Mouse (Mus musculus): ENCODE results near the gene Tdp1. TPM values are rescaled to one million over a fixed set of nuclear protein-coding genes. Genes with fewer than 3 reads are reported as not detected.
"Not testable (repeated sequence)": the region's sequence is repeated elsewhere in the genome, so short reads cannot be mapped to it uniquely, and the experiment has no call there.

The Tdp1 gene
- polyA plus RNA-seq, 1 experiment, result 47.3 TPM

GRCm38 (mm10) chr12:99959930-99960329, 75.6 kb downstream of the Tdp1 start:
- peak; percentile 62 for DNase-seq (ENCODE audit: low read depth)
- TF ChIP-seq POLR2A (IDR thresholded peaks at IDR 0.05; ENCODE audit: borderline replicate concordance, extremely low read depth, insufficient read depth, insufficient read length, poor library complexity, severe bottlenecking) (no peak), CTCF (IDR thresholded peaks at IDR 0.05; ENCODE audit: borderline replicate concordance, extremely low read depth, insufficient read depth, insufficient read length) (no peak)

DNA sequence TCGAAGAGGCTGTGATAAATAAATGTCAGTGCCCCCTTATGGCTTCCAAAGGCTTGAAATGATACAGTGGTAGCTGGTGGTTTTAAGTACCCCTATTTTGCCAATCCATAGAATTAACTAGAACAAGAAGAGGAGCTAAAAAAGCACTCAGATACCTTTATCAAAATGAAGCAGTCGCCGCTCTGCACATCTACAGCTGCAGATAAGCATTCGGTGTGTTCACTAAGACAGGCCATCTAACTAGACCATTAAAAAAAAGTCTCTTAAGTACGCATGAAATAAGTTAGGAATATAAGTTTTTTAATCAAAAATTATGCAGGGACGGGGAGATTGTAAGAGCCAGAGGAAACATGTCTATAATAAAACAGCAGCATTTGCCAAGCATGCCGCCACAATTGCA, 76.4 kb downstream of the Tdp1 start:
- no peak for TF ChIP-seq POLR2A (IDR thresholded peaks at IDR 0.05; ENCODE audit: borderline replicate concordance, extremely low read depth, insufficient read depth, insufficient read length, poor library complexity, severe bottlenecking)
- TF ChIP-seq CTCF (IDR thresholded peaks at IDR 0.05; ENCODE audit: borderline replicate concordance, extremely low read depth, insufficient read depth, insufficient read length), result no peak
- DNase-seq (ENCODE audit: low read depth), result no peak

- TF ChIP-seq CTCF (IDR thresholded peaks at IDR 0.05; ENCODE audit: borderline replicate concordance, extremely low read depth, insufficient read depth, insufficient read length) (peak; percentile 87), POLR2A (IDR thresholded peaks at IDR 0.05; ENCODE audit: borderline replicate concordance, extremely low read depth, insufficient read depth, insufficient read length, poor library complexity, severe bottlenecking) (no peak)
- peak; percentile 82 for DNase-seq (ENCODE audit: low read depth)
Measured at GRCm38 (mm10) chr12:99964301-99965202, 80.2 kb downstream of the Tdp1 start, which contains the start of gene Kcnk13. Gene Kcnk13 (plus strand): TSS chr12:99964499.

DNA sequence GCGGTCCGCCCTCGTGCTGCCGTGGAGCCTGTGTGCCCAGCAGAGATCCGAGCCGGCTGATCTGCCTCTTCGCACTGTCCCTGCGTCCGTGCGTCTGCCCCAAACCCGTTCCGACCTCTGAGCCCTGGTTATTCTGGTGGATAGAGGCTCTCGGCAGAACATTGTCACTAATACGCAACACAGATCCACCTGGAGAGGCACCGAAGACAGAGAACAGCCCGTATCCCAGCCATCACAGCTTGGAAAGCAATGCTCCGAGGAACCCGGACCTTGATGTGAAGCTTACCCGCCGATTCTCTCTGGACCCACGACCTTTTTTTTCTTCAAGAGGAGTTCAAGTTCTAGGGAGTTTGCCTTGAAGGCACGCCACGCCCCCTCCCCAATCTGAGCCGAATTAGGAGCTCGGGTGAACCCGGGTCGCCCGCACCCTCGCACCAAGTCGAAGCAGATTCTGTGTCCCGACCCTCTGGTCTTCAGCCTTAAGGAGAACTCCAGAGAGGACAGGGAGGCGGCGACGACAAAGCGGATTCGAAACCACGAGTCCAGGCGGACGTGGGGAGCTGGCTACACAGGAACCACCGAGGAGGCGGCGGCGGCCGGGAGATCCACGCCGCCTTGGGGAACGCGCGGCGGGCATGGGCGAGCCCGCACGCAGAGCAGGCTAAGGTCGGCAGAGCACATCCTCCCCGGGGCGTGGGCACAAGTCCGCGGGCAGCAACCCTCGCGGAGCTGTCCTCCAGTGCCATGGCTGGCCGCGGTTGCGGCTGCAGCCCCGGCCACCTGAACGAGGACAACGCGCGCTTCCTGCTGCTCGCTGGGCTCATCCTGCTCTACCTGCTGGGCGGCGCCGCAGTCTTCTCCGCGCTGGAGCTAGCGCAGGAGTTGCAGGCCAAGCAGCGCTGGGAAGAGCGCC, 81.1 kb downstream of the Tdp1 start:
- no peak for TF ChIP-seq CTCF (IDR thresholded peaks at IDR 0.05; ENCODE audit: borderline replicate concordance, extremely low read depth, insufficient read depth, insufficient read length)
- DNase-seq (ENCODE audit: low read depth), result peak; percentile 46

DNA sequence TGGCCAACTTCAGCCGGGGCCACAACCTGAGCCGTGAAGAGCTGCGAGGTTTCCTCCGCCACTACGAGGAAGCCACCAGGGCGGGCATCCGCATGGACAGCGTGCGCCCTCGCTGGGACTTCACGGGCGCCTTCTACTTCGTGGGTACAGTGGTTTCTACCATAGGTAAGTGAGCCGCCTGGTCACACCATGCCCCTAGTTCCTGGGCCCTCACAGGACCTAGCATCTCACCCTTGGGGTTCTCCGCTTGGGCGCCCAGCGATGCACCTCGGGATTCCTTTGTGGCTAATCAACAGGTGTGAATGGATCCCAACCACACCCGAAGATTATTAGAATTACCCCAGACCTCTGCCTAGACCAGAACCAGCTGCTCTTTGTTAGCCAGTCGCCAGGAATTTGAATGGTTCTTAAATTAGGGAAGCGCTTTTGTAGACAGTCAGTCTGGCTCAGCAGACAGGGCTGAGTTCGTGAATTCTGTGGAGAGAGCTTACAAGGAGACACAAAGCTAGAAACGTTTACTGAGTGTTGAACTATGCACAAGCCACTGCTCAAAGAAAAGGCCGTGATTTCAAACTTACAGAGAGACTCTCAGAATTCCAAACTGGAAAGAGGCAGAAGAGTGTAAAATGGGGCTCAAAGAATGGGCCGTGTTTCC, 81.9 kb downstream of the Tdp1 start:
- peak; percentile 17 for DNase-seq (ENCODE audit: low read depth)

DNA sequence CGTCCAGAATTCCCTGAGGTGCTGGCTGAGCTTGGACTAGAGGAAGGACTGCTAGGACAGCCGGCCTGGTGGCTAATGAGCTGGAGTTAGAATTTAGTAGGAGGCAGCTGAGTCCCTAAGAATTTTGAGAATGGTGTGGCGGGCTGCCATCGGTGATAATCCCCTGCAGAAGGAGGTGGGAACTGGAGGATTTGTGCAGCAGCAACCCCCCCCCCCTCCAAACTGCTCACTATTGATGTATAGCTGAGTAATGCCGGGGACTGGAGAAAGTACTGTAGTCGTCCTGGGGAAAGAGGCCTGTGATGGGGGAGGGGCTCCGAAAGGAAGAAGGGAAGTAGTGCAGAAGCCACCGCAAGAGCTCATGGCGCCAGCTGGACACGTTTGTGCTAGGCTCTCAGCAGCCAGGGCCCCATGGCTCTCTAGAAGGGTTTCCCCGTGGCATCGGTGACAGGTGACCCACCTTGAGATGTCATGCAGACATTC, 82.6 kb downstream of the Tdp1 start:
- peak; percentile 69 for DNase-seq (ENCODE audit: low read depth)
- TF ChIP-seq CTCF (IDR thresholded peaks at IDR 0.05; ENCODE audit: borderline replicate concordance, extremely low read depth, insufficient read depth, insufficient read length) (no peak), POLR2A (IDR thresholded peaks at IDR 0.05; ENCODE audit: borderline replicate concordance, extremely low read depth, insufficient read depth, insufficient read length, poor library complexity, severe bottlenecking) (no peak)

More for the DNA sequence above, 81.9 kb downstream of the Tdp1 start:
- TF ChIP-seq POLR2A (IDR thresholded peaks at IDR 0.05; ENCODE audit: borderline replicate concordance, extremely low read depth, insufficient read depth, insufficient read length, poor library complexity, severe bottlenecking), result no peak
- TF ChIP-seq CTCF (IDR thresholded peaks at IDR 0.05; ENCODE audit: borderline replicate concordance, extremely low read depth, insufficient read depth, insufficient read length), result no peak

DNA sequence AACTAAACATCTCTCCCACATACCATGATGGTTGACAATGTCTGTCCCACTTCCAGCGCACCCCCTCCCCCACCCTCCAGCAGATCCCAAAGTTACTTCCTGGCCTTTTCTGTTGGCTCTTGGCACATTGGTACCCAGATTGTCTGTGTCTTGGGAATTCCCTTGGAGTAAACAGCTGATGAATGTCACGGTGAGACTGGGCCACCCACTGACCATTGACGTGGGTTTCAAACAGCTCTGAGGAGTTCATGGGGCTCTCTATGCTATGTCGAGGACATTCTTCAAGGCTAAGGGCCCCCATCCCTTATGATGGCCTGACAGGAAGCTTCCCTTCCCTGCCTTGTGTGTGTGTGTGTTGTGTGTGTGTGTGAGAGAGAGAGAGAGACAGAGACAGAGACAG, 85.6 kb downstream of the Tdp1 start:
- no peak for TF ChIP-seq CTCF (IDR thresholded peaks at IDR 0.05; ENCODE audit: borderline replicate concordance, extremely low read depth, insufficient read depth, insufficient read length)
- TF ChIP-seq POLR2A (IDR thresholded peaks at IDR 0.05; ENCODE audit: borderline replicate concordance, extremely low read depth, insufficient read depth, insufficient read length, poor library complexity, severe bottlenecking), result no peak
- DNase-seq (ENCODE audit: low read depth), result no peak

DNA sequence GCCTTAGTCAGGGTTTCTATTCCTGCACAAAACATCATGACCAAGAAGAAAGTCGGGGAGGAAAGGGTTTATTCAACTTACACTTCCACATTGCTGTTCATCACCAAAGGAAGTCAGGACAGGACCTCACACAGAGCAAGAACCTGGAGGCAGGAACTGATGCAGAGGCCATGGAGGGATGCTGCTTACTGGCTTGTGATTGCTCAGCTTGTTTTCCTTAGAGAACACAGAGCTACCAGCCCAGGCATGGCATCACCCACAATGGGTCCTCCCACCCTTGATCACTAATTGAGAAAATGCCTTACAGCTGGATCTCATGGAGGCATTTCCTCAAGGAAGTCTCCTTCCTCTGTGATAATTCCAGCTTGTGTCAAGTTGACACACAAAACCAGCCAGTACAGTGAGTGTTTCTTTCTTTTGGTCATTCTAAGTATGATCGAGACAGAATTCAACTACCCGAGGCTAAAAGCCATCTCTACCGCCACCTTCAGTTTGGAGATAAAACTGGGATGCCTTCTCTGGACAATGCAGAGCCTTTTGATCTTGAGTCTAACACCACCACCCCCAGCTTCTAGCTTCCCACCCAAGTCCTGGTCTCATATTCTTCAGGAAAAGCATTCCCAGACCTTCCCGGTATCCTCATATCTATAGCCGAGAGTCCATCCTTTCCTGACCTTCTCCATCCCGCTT, 87.0 kb downstream of the Tdp1 start:
- DNase-seq (ENCODE audit: low read depth), result not testable (repeated sequence)

GRCm38 (mm10) chr12:99972825-99973224, 88.5 kb downstream of the Tdp1 start:
- DNase-seq (ENCODE audit: low read depth), result no peak
- TF ChIP-seq POLR2A (IDR thresholded peaks at IDR 0.05; ENCODE audit: borderline replicate concordance, extremely low read depth, insufficient read depth, insufficient read length, poor library complexity, severe bottlenecking) (no peak), CTCF (IDR thresholded peaks at IDR 0.05; ENCODE audit: borderline replicate concordance, extremely low read depth, insufficient read depth, insufficient read length) (no peak)

DNA sequence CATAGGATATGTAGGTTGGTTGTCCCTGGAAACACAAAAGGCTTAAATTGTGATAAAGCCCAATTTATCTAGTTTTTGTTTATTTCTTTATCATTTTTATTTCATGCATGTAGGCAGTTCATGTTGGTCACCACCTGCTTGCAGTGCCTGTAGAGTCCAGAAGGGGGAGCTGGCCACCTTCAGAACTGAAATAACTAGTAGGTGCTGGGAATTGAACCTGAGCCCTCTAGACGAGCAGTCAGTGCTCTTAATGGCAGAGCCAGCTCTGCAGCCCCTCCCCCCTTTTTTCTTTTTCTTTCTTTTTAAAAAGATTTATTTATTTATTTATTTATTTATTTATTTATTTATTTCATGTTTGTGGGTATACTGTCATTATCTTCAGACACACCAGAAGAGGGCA, 89.3 kb downstream of the Tdp1 start:
- no peak for DNase-seq (ENCODE audit: low read depth)
- TF ChIP-seq POLR2A (IDR thresholded peaks at IDR 0.05; ENCODE audit: borderline replicate concordance, extremely low read depth, insufficient read depth, insufficient read length, poor library complexity, severe bottlenecking) (no peak), CTCF (IDR thresholded peaks at IDR 0.05; ENCODE audit: borderline replicate concordance, extremely low read depth, insufficient read depth, insufficient read length) (peak; percentile 33; the same call in 1 of the 2 replicates)

All from brain, embryonic 14.5 days (tissue).